Mouse (Mus musculus) cerebellum, adult 2 months (tissue): ENCODE data around the gene Hsdl2. TPM values are rescaled to one million over a fixed set of nuclear protein-coding genes. Genes with fewer than 3 reads are reported as not detected.

ENCODE experiments used
- DNase-seq, 2 experiments: peaks; one replicate each; pipeline ENCODE4 v3.0.0; 2021
- H3K27ac ChIP-seq: fragments of 200-500 bp; 2 replicates; pipeline ENCODE4 v1.5.1; 2012; ENCODE audit warnings: low read length, control low read depth, inconsistent platforms; ENCODE audit not compliant: insufficient read depth
- H3K27me3 ChIP-seq: fragments of 200-500 bp; 2 replicates; pipeline ENCODE4 v1.6.1; 2012; ENCODE audit warnings: inconsistent platforms, mild to moderate bottlenecking, low read length, moderate library complexity; ENCODE audit not compliant: control insufficient read depth, insufficient read depth
- H3K4me1 ChIP-seq: fragments of 200-500 bp; 2 replicates; pipeline ENCODE4 v1.6.1; 2011; ENCODE audit warnings: low read length; ENCODE audit not compliant: control insufficient read depth, insufficient read depth
- H3K4me3 ChIP-seq: fragments of 200-500 bp; replicated peaks from 2 replicates; pipeline ENCODE3; 2011; ENCODE audit warnings: mild to moderate bottlenecking, low read depth, low read length, control low read depth; ENCODE audit not compliant: insufficient read depth
- CTCF ChIP-seq: fragments of 200-500 bp; IDR thresholded peaks from 2 replicates; pipeline ENCODE4 v1.5.1; 2011; ENCODE audit warnings: low read depth, mild to moderate bottlenecking, control low read depth, low read length, moderate library complexity, borderline replicate concordance; ENCODE audit not compliant: insufficient read depth
- POLR2A ChIP-seq: fragments of 200-500 bp; IDR thresholded peaks from 2 replicates; pipeline ENCODE4 v1.6.1; 2011; ENCODE audit warnings: low read length, control low read depth, borderline replicate concordance; ENCODE audit not compliant: insufficient read depth
- WGBS: fragments of 180-500 bp; shearing (Covaris S2); methylation state at CpG from one replicate; pipeline ENCODE4 v1.1.7; 2018; 5-methylcytosine and 5-hydroxymethylcytosine counted together
- polyA plus RNA-seq: library from polyadenylated mRNA; depleted of rRNA; stranded (reverse); fragments of >200 nt; gene quantifications from 2 replicates; pipeline ENCODE4 v1.2.3, GENCODE M21; 2012; rRNA removed

Gene Hsdl2
- polyA plus RNA-seq: 58.4 and 59.0 TPM in 2 replicates

DNA sequence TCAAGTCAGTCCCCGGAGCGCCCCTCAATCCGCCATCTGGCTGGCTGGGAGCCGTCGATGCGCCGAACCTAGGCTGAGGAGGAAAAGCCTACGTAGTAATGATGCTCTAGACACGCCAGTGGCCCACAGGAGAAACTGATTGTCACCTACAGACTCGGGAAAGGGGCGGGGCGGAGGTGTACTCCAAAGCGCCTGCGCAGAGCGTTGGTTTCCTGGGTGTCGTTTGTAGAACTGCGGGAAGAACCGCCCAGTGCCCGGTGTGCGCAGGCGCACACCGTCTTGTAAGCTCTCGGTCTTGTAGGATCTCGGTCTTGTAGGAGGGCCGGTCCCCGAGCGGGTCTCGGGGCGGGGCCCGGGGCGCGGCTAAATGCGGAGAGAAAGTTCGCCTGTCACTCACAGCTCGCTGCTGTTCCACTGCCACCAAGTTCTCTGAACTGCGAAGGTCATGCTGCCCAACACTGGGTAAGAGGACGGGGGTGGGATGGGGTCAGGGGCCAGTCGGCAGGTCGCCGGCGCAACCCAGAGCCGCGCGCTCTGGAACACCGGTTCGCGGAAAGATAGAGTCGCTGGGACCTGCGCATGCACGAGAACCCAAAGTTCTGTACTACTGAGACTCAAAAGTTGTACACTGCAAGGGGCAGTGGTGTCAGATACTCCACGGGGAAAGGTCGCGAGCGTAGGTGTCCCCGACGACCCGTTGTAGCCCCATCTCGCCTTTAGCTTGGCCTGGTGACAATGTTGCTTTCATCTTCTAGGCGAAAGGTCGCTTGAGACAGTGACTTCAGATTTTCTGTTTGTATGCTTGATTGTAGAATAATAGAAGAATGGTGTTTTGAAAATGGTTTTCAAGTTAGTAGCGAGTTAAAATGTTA lies at the start of gene Hsdl2:
Gene Hsdl2, plus strand, starts transcription at position 250 of the 872 bp plus-strand sequence.
- Histone ChIP-seq H3K27ac (peak within 1 kb of the TSS; percentile 89), H3K27me3 (no peaks in the 10 kb centered on the region), H3K4me3 (peak within 1 kb of the TSS; percentile 94), H3K4me1 (no peaks in the 10 kb centered on the region; the same call in 1 of the 2 replicates)
- TF ChIP-seq POLR2A: peak; percentile 84
- no peak for TF ChIP-seq CTCF
- under 1% methylated on average over 61 of the region's 61 CpGs for WGBS
- peak; percentile 99 for DNase-seq

GRCm38 (mm10) chr4:59533268-59533667 lies 48.1 kb upstream of the Hsdl2 start:
- TF ChIP-seq POLR2A (no peak), CTCF (no peak)
- DNase-seq: no peak
- no peaks in the 10 kb centered on the region for H3K27me3 ChIP-seq
- WGBS: 85% methylated on average over 2 of the region's 2 CpGs
- no peak overlapping the region for H3K4me3 ChIP-seq
- no peak overlapping the region for H3K27ac ChIP-seq
- H3K4me1 ChIP-seq: no peaks in the 10 kb centered on the region

GRCm38 (mm10) chr4:59535624-59536023 lies 45.7 kb upstream of the Hsdl2 start:
- Histone ChIP-seq H3K4me3 (no peak overlapping the region), H3K4me1 (no peaks in the 10 kb centered on the region), H3K27ac (no peak overlapping the region), H3K27me3 (no peaks in the 10 kb centered on the region)
- TF ChIP-seq CTCF: no peak
- TF ChIP-seq POLR2A: no peak
- no peak for DNase-seq

GRCm38 (mm10) chr4:59536281-59536680 lies 45.1 kb upstream of the Hsdl2 start:
- Histone ChIP-seq H3K4me3 (no peak overlapping the region), H3K27ac (no peak overlapping the region), H3K4me1 (no peaks in the 10 kb centered on the region), H3K27me3 (no peaks in the 10 kb centered on the region)
- 97% methylated on average over 1 of the region's 1 CpGs for WGBS
- no peak for DNase-seq
- no peak for TF ChIP-seq POLR2A
- no peak for TF ChIP-seq CTCF

DNA sequence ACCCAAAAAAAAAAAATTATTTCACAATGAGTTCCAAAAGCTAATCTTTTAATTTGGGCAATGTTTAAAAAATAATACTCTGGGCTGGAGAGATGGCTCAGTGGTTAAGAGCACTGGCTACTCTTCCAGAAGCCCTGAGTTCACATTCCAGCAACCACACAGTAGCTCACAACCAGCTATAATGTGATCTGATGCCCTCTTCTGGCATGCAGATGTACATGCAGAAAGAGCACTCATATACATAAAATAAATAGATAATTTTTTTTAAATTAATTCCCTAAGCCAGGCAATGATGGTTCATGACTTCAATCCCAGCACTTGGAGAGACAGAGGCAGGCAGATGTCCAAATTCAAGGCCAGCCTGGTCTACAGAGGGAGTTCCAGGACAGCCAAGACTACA lies 38.4 kb upstream of the Hsdl2 start:
- no peak for DNase-seq
- no peak for TF ChIP-seq POLR2A
- TF ChIP-seq CTCF: no peak
- Histone ChIP-seq H3K4me1 (no peaks in the 10 kb centered on the region), H3K27ac (no peak overlapping the region), H3K27me3 (no peaks in the 10 kb centered on the region), H3K4me3 (no peak overlapping the region)

- no peak for TF ChIP-seq CTCF
- TF ChIP-seq POLR2A: no peak
- no peaks in the 10 kb centered on the region for H3K27me3 ChIP-seq
- no peak overlapping the region for H3K4me3 ChIP-seq
- no peak overlapping the region for H3K27ac ChIP-seq
- 81% methylated on average over 2 of the region's 2 CpGs for WGBS
- DNase-seq: no peak
- no peaks in the 10 kb centered on the region for H3K4me1 ChIP-seq
These were observed 36.7 kb upstream of the Hsdl2 start for GRCm38 (mm10) chr4:59544654-59545053.

GRCm38 (mm10) chr4:59546285-59547071 lies 34.9 kb upstream of the Hsdl2 start:
- H3K4me1 ChIP-seq: no peaks in the 10 kb centered on the region
- H3K27ac ChIP-seq: no peak overlapping the region
- WGBS: 86% methylated on average over 7 of the region's 7 CpGs
- DNase-seq: no peak
- no peak for TF ChIP-seq CTCF
- no peaks in the 10 kb centered on the region for H3K27me3 ChIP-seq
- H3K4me3 ChIP-seq: no peak overlapping the region
